Mouse (Mus musculus) midbrain, embryonic 12.5 days (tissue): ENCODE measurements around the gene Ankrd12. TPM values are rescaled to one million over a fixed set of nuclear protein-coding genes. Genes with fewer than 3 reads are reported as not detected.
A peak's percentile ranks its signal among the peaks of the same experiment; 100 is the strongest.

Source experiments
- ATAC-seq: fragments of 200-750 bp; cut with Nextera tagmentation; 2 replicates; pipeline ENCODE4 v1.8.0; 2017; ENCODE audit warnings: low read depth, moderate TSS enrichment, moderate library complexity; ENCODE audit not compliant: low FRiP score
- H3K27ac ChIP-seq: fragments of 300-500 bp; sonication (generic); replicated peaks from 2 replicates; pipeline ENCODE4 v1.5.1; 2016; ENCODE audit warnings: mild to moderate bottlenecking
- H3K27me3 ChIP-seq: fragments of 300-500 bp; sonication (generic); 2 replicates; pipeline ENCODE4 v1.6.1; 2016; ENCODE audit warnings: mild to moderate bottlenecking
- H3K36me3 ChIP-seq: fragments of 300-500 bp; sonication (generic); 2 replicates; pipeline ENCODE4 v1.6.1; 2016
- H3K4me1 ChIP-seq: fragments of 300-500 bp; sonication (generic); 2 replicates; pipeline ENCODE4 v1.6.1; 2016
- H3K4me2 ChIP-seq: fragments of 300-500 bp; sonication (generic); replicated peaks from 2 replicates; pipeline ENCODE4 v1.6.1; 2016; ENCODE audit warnings: mild to moderate bottlenecking, moderate library complexity
- H3K4me3 ChIP-seq: fragments of 300-500 bp; sonication (generic); 2 replicates; pipeline ENCODE4 v1.5.1; 2016; ENCODE audit warnings: mild to moderate bottlenecking
- H3K9ac ChIP-seq: fragments of 300-500 bp; sonication (generic); replicated peaks from 2 replicates; pipeline ENCODE4 v1.6.1; 2016; ENCODE audit warnings: mild to moderate bottlenecking, moderate library complexity
- H3K9me3 ChIP-seq: fragments of 300-500 bp; sonication (generic); 2 replicates; pipeline ENCODE4 v1.6.1; 2016; ENCODE audit warnings: mild to moderate bottlenecking
- WGBS: fragments of 180-500 bp; shearing (Covaris S2); methylation state at CpG from one replicate; pipeline ENCODE4 v1.1.7; 2016; 5-methylcytosine and 5-hydroxymethylcytosine counted together
- polyA plus RNA-seq: library from polyadenylated mRNA; unstranded; fragments of >200 nt; fragmentation: Nextera tagmentation; extraction: Ambion mirVana; gene quantifications from 2 replicates; pipeline ENCODE4 v1.2.1, GENCODE M21; 2016

The Ankrd12 gene
- polyA plus RNA-seq, 1 experiment from 2014 or later: 52.4 TPM

DNA sequence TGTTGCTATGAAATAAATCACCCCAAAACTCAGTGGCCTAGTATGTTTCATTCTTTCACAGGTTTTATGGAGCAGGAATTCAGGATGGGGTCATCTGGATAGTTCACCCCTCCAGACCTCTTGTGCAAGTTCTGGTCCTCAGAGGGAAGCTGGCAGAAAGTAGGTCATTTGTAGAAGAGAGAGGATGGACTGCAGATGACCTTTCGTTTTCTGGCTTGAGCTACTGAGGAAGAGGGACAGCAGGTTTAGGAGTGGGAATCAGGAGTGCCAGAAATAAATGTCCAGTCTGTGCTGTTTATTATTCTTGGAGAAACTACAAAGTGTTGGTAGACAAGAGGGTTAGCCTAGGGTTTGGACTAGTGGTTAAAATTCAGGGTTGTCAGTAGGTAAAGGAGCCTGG is 118.5 kb downstream of the Ankrd12 start:
- H3K9me3 ChIP-seq: no peaks in the 10 kb centered on the region
- WGBS: 85% methylated on average over 1 of the region's 1 CpGs

GRCm38 (mm10) chr17:65957782-65958325 is 119.0 kb downstream of the Ankrd12 start:
- WGBS: 95% methylated on average over 8 of the region's 8 CpGs
- Histone ChIP-seq H3K4me1 (no peaks in the 10 kb centered on the region), H3K27me3 (no peaks in the 10 kb centered on the region), H3K4me2 (no peak overlapping the region), H3K9ac (no peak overlapping the region), H3K4me3 (no peak overlapping the region), H3K9me3 (no peaks in the 10 kb centered on the region), H3K27ac (no peak overlapping the region), H3K36me3 (no peaks in the 10 kb centered on the region)
- no peak for ATAC-seq

More for the DNA sequence above, 118.5 kb downstream of the Ankrd12 start:
- Histone ChIP-seq H3K9ac (no peak overlapping the region), H3K27ac (no peak overlapping the region), H3K36me3 (no peaks in the 10 kb centered on the region), H3K27me3 (no peaks in the 10 kb centered on the region), H3K4me3 (no peak overlapping the region), H3K4me1 (no peaks in the 10 kb centered on the region), H3K4me2 (no peak overlapping the region)
- no peak for ATAC-seq

GRCm38 (mm10) chr17:65956993-65957781 is 119.7 kb downstream of the Ankrd12 start:
- WGBS: 88% methylated on average over 14 of the region's 14 CpGs
- Histone ChIP-seq H3K9me3 (no peaks in the 10 kb centered on the region), H3K36me3 (no peaks in the 10 kb centered on the region), H3K4me2 (no peak overlapping the region), H3K27me3 (no peaks in the 10 kb centered on the region), H3K4me3 (no peak overlapping the region), H3K27ac (no peak overlapping the region), H3K9ac (no peak overlapping the region), H3K4me1 (no peaks in the 10 kb centered on the region)
- no peak for ATAC-seq

- Histone ChIP-seq H3K36me3 (no peaks in the 10 kb centered on the region), H3K9me3 (no peaks in the 10 kb centered on the region), H3K4me1 (no peaks in the 10 kb centered on the region), H3K9ac (no peak overlapping the region), H3K27me3 (no peaks in the 10 kb centered on the region), H3K27ac (no peak overlapping the region), H3K4me3 (no peak overlapping the region), H3K4me2 (no peak overlapping the region)
- WGBS: 68% methylated on average over 3 of the region's 3 CpGs
- ATAC-seq: no peak
Observed at GRCm38 (mm10) chr17:65956140-65956539, 120.7 kb downstream of the Ankrd12 start.

DNA sequence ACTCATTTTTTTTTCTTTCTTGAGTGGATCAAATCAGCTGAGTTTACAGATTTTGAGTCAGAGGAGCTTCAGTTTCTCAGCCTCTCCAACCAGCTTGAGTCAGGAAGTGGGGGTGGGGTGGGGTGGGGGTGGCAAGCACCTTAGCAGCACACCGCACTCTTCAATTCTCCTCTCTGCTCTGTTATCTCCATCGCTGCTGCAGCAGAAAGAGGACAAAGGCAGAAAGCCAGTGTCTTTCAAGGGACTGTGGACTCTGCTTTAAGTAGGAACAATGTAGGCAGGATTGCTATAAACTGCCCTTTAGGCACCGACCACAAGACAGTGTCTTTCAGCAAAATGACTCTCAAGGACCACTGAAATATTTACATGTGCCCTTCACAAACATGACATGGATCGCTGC is 122.9 kb downstream of the Ankrd12 start:
- Histone ChIP-seq H3K9ac (no peak overlapping the region), H3K36me3 (no peaks in the 10 kb centered on the region), H3K27me3 (no peaks in the 10 kb centered on the region), H3K4me3 (no peak overlapping the region), H3K27ac (no peak overlapping the region), H3K9me3 (no peaks in the 10 kb centered on the region), H3K4me1 (peaks cover 8% of the 10 kb centered on the region; the same call in 1 of the 2 replicates), H3K4me2 (no peak overlapping the region)
- WGBS: 58% methylated on average over 4 of the region's 4 CpGs
- no peak for ATAC-seq

GRCm38 (mm10) chr17:65952083-65952482 is 124.8 kb downstream of the Ankrd12 start:
- Histone ChIP-seq H3K9me3 (no peaks in the 10 kb centered on the region), H3K36me3 (peaks cover 17% of the 10 kb centered on the region), H3K4me3 (no peak overlapping the region), H3K27me3 (no peaks in the 10 kb centered on the region), H3K4me1 (peaks cover 9% of the 10 kb centered on the region; the same call in 1 of the 2 replicates), H3K27ac (no peak overlapping the region), H3K9ac (no peak overlapping the region), H3K4me2 (no peak overlapping the region)
- 83% methylated on average over 5 of the region's 5 CpGs for WGBS
- ATAC-seq: no peak

DNA sequence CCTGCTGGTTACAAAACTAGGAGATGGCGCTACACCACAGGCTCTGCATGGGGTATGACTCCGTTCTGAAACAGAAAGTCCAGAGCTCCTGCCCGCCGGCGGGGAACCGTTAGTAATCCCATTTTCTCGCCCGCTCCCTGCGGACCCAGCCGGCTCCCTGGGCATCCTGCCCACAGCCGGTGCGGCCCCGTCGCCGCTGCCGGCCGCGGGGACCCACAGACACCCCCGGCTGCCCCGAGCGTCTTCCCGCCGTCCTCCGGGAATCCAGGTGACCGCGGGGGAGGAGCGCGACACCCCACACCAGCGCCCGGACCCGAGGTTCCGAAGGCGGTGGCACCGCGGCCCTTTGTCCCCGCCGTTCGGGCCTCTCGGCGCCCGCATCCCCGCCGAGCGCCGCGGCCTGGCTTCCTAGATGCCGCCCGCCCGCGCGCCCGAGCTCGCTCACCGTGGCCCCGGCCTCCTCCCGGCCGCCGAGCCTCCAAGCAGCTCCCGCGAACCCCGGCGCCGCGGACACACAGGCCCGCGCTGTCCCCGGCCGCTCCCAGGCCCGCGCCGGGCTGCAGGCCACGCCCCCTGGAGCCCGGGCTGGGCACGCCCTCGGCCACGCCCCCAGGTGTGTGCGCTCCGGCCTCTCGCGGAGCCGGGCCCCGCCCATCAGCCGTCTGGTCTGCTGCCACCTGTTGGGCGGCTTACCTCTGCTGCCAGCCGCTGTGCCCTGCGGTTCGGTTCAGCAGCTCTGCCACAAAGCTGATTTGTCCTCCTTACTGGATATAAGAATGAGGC is 126.1 kb downstream of the Ankrd12 start, which contains the start of gene Twsg1:
Twsg1 (minus strand) TSS at position 605 of the 783 bp plus-strand sequence.
- Histone ChIP-seq H3K4me1 (peaks cover 9% of the 10 kb centered on the region; the same call in 1 of the 2 replicates), H3K36me3 (peaks cover 28% of the 10 kb centered on the region), H3K9ac (peak within 1 kb of the TSS; percentile 95), H3K9me3 (no peaks in the 10 kb centered on the region), H3K27ac (peak within 1 kb of the TSS; percentile 89), H3K27me3 (no peaks in the 10 kb centered on the region), H3K4me3 (peak within 1 kb of the TSS; percentile 92), H3K4me2 (peak within 1 kb of the TSS; percentile 58)
- ATAC-seq: peak; percentile 98
- WGBS: under 1% methylated on average over 86 of the region's 87 CpGs

GRCm38 (mm10) chr17:65950183-65950582 is 126.7 kb downstream of the Ankrd12 start:
- H3K9ac ChIP-seq: peak overlapping the region; percentile 95
- no peaks in the 10 kb centered on the region for H3K27me3 ChIP-seq
- H3K4me3 ChIP-seq: peak overlapping the region; percentile 92
- H3K4me1 ChIP-seq: peaks cover 9% of the 10 kb centered on the region; the same call in 1 of the 2 replicates
- peak overlapping the region; percentile 58 for H3K4me2 ChIP-seq
- peak; percentile 24; the same call in 1 of the 2 replicates for ATAC-seq
- peak overlapping the region; percentile 89 for H3K27ac ChIP-seq
- WGBS: 37% methylated on average over 7 of the region's 7 CpGs
- no peaks in the 10 kb centered on the region for H3K9me3 ChIP-seq
- H3K36me3 ChIP-seq: peaks cover 28% of the 10 kb centered on the region

- no peak for ATAC-seq
Observed at GRCm38 (mm10) chr17:65947307-65947706, 129.6 kb downstream of the Ankrd12 start.

GRCm38 (mm10) chr17:65945420-65945819 is 131.5 kb downstream of the Ankrd12 start:
- Histone ChIP-seq H3K4me2 (no peak overlapping the region), H3K36me3 (peaks cover 31% of the 10 kb centered on the region), H3K9ac (no peak overlapping the region), H3K27me3 (no peaks in the 10 kb centered on the region), H3K4me3 (no peak overlapping the region), H3K4me1 (peaks cover 9% of the 10 kb centered on the region; the same call in 1 of the 2 replicates), H3K27ac (no peak overlapping the region), H3K9me3 (no peaks in the 10 kb centered on the region)
- WGBS: 92% methylated on average over 2 of the region's 2 CpGs
- no peak for ATAC-seq

More at GRCm38 (mm10) chr17:65947307-65947706, 129.6 kb downstream of the Ankrd12 start:
- Histone ChIP-seq H3K4me1 (peaks cover 9% of the 10 kb centered on the region; the same call in 1 of the 2 replicates), H3K4me2 (no peak overlapping the region), H3K4me3 (no peak overlapping the region), H3K9me3 (no peaks in the 10 kb centered on the region), H3K9ac (no peak overlapping the region), H3K36me3 (peaks cover 31% of the 10 kb centered on the region), H3K27ac (no peak overlapping the region), H3K27me3 (no peaks in the 10 kb centered on the region)
- WGBS: 96% methylated on average over 8 of the region's 8 CpGs

GRCm38 (mm10) chr17:65942394-65942793 is 134.5 kb downstream of the Ankrd12 start:
- peaks cover 21% of the 10 kb centered on the region for H3K36me3 ChIP-seq

DNA sequence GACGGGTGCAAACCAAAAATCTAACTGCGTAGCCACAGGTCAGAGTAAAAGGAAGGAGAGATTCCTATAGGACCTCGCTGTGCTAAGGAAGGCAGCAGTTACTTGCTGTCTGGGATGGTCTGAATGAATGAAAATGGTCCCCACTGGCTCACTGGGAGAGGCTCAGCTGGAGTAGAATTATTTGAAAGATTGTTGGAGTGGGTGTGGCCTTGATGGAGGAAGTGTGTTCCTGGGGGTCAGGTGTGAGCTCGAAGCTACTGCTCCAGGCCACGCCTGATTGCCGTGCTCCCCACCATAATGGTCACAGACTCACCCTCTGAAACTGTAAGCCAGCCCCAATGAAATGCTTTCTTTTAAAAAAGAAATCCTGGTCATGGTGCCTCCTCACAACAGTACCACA is 135.6 kb downstream of the Ankrd12 start:
- no peak overlapping the region for H3K9ac ChIP-seq
- 91% methylated on average over 6 of the region's 6 CpGs for WGBS
- H3K27ac ChIP-seq: no peak overlapping the region
- no peaks in the 10 kb centered on the region for H3K4me1 ChIP-seq
- peaks cover 19% of the 10 kb centered on the region for H3K36me3 ChIP-seq
- H3K4me2 ChIP-seq: no peak overlapping the region
- ATAC-seq: no peak
- H3K9me3 ChIP-seq: no peaks in the 10 kb centered on the region
- H3K4me3 ChIP-seq: no peak overlapping the region
- H3K27me3 ChIP-seq: no peaks in the 10 kb centered on the region

More at GRCm38 (mm10) chr17:65942394-65942793, 134.5 kb downstream of the Ankrd12 start:
- no peaks in the 10 kb centered on the region for H3K9me3 ChIP-seq
- H3K4me1 ChIP-seq: no peaks in the 10 kb centered on the region
- no peaks in the 10 kb centered on the region for H3K27me3 ChIP-seq
- H3K27ac ChIP-seq: no peak overlapping the region
- no peak overlapping the region for H3K4me2 ChIP-seq
- WGBS: 76% methylated on average over 4 of the region's 4 CpGs
- H3K9ac ChIP-seq: no peak overlapping the region
- no peak overlapping the region for H3K4me3 ChIP-seq
- no peak for ATAC-seq
